Mouse (Mus musculus): ENCODE data around the gene Osbpl3. TPM values are rescaled to one million over a fixed set of nuclear protein-coding genes. Genes with fewer than 3 reads are reported as not detected.

Gene Osbpl3
- total and polyA plus RNA-seq, 2 experiments, result 0.15 to 0.83 TPM

DNA sequence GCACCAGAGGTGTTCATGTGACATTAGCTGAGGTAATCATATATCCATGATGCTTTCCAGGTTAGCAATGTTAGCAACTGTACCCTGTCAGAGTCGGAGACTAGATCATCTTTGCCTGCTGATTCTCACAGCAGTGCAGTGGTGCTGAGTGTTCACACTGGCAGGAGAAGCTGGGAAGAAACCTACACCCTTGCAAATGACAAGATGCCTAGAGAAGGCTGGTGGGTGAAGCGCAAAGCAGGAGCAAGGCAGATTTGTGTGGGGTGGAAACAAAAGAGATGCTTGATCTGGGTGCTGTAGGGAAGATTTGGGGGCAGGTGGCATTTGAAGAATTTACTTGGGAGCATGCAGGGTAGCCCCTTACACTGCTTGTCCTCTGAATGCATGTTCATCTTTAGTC, 34.5 kb upstream of the Osbpl3 start:
- WGBS, result 83% methylated on average over 2 of the region's 2 CpGs

DNA sequence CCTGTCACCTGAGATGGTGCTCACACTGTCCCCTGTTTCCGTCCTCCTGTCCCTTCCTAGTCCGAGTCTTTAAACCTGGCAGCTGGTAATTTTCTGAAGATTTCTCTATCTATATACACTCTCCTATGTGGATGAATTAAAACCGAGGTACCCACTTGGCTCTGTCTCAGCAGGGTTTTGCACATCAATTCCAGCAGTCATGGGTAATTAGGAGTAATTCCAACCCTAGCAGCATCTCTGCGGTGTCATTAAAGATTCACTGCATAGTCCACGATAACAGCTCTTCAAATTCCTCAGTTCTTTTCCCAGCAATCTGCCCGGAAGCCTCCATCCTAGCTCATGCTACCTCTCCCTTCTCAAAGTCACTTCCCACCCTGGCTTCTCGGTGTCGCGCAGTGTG, 33.4 kb upstream of the Osbpl3 start:
- H3K4me3 ChIP-seq (ENCODE audit: insufficient read depth, low read depth, low read length), result no peak overlapping the region
- WGBS, result 69% methylated on average over 9 of the region's 9 CpGs

More for the DNA sequence above, 34.5 kb upstream of the Osbpl3 start:
- no peak overlapping the region for H3K9ac ChIP-seq (ENCODE audit: low read depth, low read length)
- no peak overlapping the region for H3K27ac ChIP-seq (replicated peaks; ENCODE audit: insufficient read depth, low read depth, low read length)
- H3K79me2 ChIP-seq (ENCODE audit: control insufficient read depth, insufficient read depth, low read length), result no peaks in the 10 kb centered on the region
- no peak for DNase-seq (ENCODE audit: extremely low read depth, low read depth, low spot score)
- H3K27me3 ChIP-seq (ENCODE audit: control insufficient read depth, insufficient read depth, low read length), result no peaks in the 10 kb centered on the region
- H3K4me3 ChIP-seq (ENCODE audit: insufficient read depth, low read depth, low read length), result no peak overlapping the region
- TF ChIP-seq POLR2A (IDR thresholded peaks at IDR 0.05; ENCODE audit: extremely low read depth, insufficient read depth, low read length), result no peak
- no peak for TF ChIP-seq CTCF (IDR thresholded peaks at IDR 0.05; ENCODE audit: low read depth, low read length)
- H3K4me1 ChIP-seq (ENCODE audit: control insufficient read depth, insufficient read depth, low read length), result no peaks in the 10 kb centered on the region
- H3K36me3 ChIP-seq (ENCODE audit: control insufficient read depth, insufficient read depth, low read length), result no peaks in the 10 kb centered on the region

DNA sequence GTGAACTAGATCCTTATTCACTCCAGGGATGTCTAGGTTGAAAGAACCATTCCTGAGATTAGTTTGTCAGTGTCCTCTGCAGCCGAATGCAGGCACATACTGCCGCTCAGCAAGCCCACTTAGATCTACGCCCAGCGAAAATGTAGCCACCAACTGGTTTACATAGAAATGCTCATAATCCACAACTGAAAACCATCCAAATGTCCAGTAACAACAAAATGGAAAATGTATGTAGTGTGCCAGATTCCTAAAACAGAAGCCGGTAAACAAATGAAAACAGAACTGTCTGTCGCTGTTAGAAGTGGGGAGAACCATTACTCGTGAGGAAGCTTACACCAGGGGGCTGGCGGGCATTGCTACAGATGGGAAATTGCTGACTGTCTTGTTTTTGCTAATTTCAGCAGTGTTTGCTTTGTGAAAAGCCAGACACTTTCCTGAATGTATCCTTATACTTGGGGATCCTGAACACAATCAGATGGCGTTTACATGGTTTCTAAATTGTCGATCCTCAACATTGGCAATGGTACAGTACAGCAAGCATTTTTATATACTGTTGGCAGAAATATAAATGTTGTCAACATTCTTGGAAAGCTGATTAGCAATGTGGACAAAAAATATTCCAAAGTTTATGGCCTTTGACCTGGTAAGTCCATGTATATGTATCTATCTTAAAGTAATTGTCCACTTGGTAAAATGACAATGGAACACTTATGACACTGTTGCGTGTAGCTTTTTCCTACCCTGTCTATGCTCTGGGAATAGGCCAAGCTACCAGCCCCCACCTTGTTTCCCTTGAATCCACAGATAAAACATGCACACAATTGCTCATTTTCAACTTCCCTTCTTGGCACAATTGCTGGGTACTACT, 30.3 kb upstream of the Osbpl3 start:
- H3K9ac ChIP-seq (ENCODE audit: low read depth, low read length), result no peak overlapping the region
- WGBS, result 88% methylated on average over 11 of the region's 11 CpGs
- H3K4me1 ChIP-seq (ENCODE audit: control insufficient read depth, insufficient read depth, low read length), result no peaks in the 10 kb centered on the region
- TF ChIP-seq POLR2A (IDR thresholded peaks at IDR 0.05; ENCODE audit: extremely low read depth, insufficient read depth, low read length), result no peak
- TF ChIP-seq CTCF (IDR thresholded peaks at IDR 0.05; ENCODE audit: low read depth, low read length), result no peak
- H3K27me3 ChIP-seq (ENCODE audit: control insufficient read depth, insufficient read depth, low read length), result no peaks in the 10 kb centered on the region
- H3K36me3 ChIP-seq (ENCODE audit: control insufficient read depth, insufficient read depth, low read length), result no peaks in the 10 kb centered on the region
- no peaks in the 10 kb centered on the region for H3K79me2 ChIP-seq (ENCODE audit: control insufficient read depth, insufficient read depth, low read length)
- no peak overlapping the region for H3K27ac ChIP-seq (replicated peaks; ENCODE audit: insufficient read depth, low read depth, low read length)
- no peak for DNase-seq (ENCODE audit: extremely low read depth, low read depth, low spot score)
- H3K4me3 ChIP-seq (ENCODE audit: insufficient read depth, low read depth, low read length), result no peak overlapping the region

More for the DNA sequence above, 33.4 kb upstream of the Osbpl3 start:
- no peak for DNase-seq (ENCODE audit: extremely low read depth, low read depth, low spot score)
- TF ChIP-seq CTCF (IDR thresholded peaks at IDR 0.05; ENCODE audit: low read depth, low read length), result no peak
- no peak for TF ChIP-seq POLR2A (IDR thresholded peaks at IDR 0.05; ENCODE audit: extremely low read depth, insufficient read depth, low read length)
- no peak overlapping the region for H3K9ac ChIP-seq (ENCODE audit: low read depth, low read length)
- H3K4me1 ChIP-seq (ENCODE audit: control insufficient read depth, insufficient read depth, low read length), result no peaks in the 10 kb centered on the region
- H3K36me3 ChIP-seq (ENCODE audit: control insufficient read depth, insufficient read depth, low read length), result no peaks in the 10 kb centered on the region
- H3K79me2 ChIP-seq (ENCODE audit: control insufficient read depth, insufficient read depth, low read length), result no peaks in the 10 kb centered on the region
- no peak overlapping the region for H3K27ac ChIP-seq (replicated peaks; ENCODE audit: insufficient read depth, low read depth, low read length)
- H3K27me3 ChIP-seq (ENCODE audit: control insufficient read depth, insufficient read depth, low read length), result no peaks in the 10 kb centered on the region

DNA sequence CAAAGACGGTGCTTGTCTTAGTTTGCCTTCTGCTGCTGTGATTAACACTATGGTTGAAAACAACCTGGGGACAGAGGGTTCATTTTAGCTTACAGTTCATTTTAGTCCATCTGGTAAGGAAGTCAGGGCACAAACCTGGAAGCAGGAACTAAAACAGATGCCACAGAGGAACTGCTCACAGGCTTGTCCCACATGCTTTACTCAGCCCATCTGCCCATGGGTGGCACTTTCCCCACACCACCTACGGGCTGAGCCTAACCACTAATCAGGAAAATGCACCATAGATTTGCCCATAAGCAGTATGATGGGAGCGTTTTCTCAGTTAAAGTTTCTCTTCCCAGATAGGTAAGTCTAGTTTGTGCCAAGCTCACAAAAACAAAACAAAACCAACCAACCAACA, 27.4 kb upstream of the Osbpl3 start:
- WGBS, result 89% methylated on average over 3 of the region's 3 CpGs
- TF ChIP-seq POLR2A (IDR thresholded peaks at IDR 0.05; ENCODE audit: extremely low read depth, insufficient read depth, low read length), result no peak
- no peak for TF ChIP-seq CTCF (IDR thresholded peaks at IDR 0.05; ENCODE audit: low read depth, low read length)
- Histone ChIP-seq H3K79me2 (ENCODE audit: control insufficient read depth, insufficient read depth, low read length) (no peaks in the 10 kb centered on the region), H3K27me3 (ENCODE audit: control insufficient read depth, insufficient read depth, low read length) (no peaks in the 10 kb centered on the region), H3K27ac (replicated peaks; ENCODE audit: insufficient read depth, low read depth, low read length) (no peak overlapping the region), H3K9ac (ENCODE audit: low read depth, low read length) (no peak overlapping the region), H3K4me3 (ENCODE audit: insufficient read depth, low read depth, low read length) (no peak overlapping the region), H3K4me1 (ENCODE audit: control insufficient read depth, insufficient read depth, low read length) (no peaks in the 10 kb centered on the region), H3K36me3 (ENCODE audit: control insufficient read depth, insufficient read depth, low read length) (no peaks in the 10 kb centered on the region)
- no peak for DNase-seq (ENCODE audit: extremely low read depth, low read depth, low spot score)

DNA sequence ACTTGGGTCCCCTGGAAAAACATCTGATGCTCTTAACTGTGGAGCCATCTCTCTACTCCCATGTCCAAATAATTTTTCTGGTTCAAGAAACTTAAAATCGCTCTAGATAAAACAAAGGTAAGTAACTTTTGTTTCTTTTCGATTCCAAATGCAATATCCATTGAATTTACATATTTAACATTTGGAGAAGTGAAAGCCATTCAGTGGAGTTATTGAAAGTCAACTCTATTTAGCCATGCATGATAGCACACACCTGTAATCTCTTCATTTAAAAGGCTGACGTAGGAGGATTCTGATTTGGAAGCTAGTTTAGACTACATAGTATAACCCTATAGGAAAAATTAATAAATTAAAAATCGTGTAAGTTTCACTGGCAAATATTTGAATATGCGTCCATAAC, 25.5 kb upstream of the Osbpl3 start:
- WGBS, result 83% methylated on average over 5 of the region's 5 CpGs
- Histone ChIP-seq H3K9ac (ENCODE audit: low read depth, low read length) (no peak overlapping the region), H3K79me2 (ENCODE audit: control insufficient read depth, insufficient read depth, low read length) (no peaks in the 10 kb centered on the region), H3K4me1 (ENCODE audit: control insufficient read depth, insufficient read depth, low read length) (no peaks in the 10 kb centered on the region), H3K36me3 (ENCODE audit: control insufficient read depth, insufficient read depth, low read length) (no peaks in the 10 kb centered on the region), H3K27me3 (ENCODE audit: control insufficient read depth, insufficient read depth, low read length) (0 out of 2 replicates have a peak, but pooled peaks cover 2% of the 10 kb centered on the region), H3K4me3 (ENCODE audit: insufficient read depth, low read depth, low read length) (no peak overlapping the region), H3K27ac (replicated peaks; ENCODE audit: insufficient read depth, low read depth, low read length) (no peak overlapping the region)
- TF ChIP-seq CTCF (IDR thresholded peaks at IDR 0.05; ENCODE audit: low read depth, low read length) (no peak), POLR2A (IDR thresholded peaks at IDR 0.05; ENCODE audit: extremely low read depth, insufficient read depth, low read length) (no peak)
- no peak for DNase-seq (ENCODE audit: extremely low read depth, low read depth, low spot score)

DNA sequence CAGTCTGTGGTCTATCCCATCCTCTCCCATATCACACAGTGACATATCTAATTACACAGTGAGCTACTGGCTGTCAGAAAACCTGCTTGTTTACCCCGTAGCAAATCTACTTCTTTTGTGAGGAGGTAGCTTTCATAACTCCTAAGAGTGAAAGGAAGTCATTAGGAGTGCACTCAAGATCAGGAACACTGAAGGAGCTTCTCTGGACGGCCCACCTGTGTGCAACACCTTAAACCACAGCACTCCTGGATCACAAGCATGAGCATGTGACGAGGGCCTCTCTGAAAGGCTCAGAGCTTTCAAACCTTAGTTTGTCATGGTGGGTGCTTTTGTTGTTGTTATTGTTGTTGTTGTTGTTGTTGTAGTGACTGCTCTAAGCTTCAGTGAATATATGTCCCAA, 10.4 kb upstream of the Osbpl3 start:
- Histone ChIP-seq H3K4me3 (ENCODE audit: insufficient read depth, low read depth, low read length) (no peak overlapping the region), H3K9ac (ENCODE audit: low read depth, low read length) (no peak overlapping the region), H3K79me2 (ENCODE audit: control insufficient read depth, insufficient read depth, low read length) (no peaks in the 10 kb centered on the region), H3K27me3 (ENCODE audit: control insufficient read depth, insufficient read depth, low read length) (no peaks in the 10 kb centered on the region), H3K4me1 (ENCODE audit: control insufficient read depth, insufficient read depth, low read length) (no peaks in the 10 kb centered on the region), H3K27ac (replicated peaks; ENCODE audit: insufficient read depth, low read depth, low read length) (no peak overlapping the region), H3K36me3 (ENCODE audit: control insufficient read depth, insufficient read depth, low read length) (no peaks in the 10 kb centered on the region)
- no peak for DNase-seq (ENCODE audit: extremely low read depth, low read depth, low spot score)
- TF ChIP-seq POLR2A (IDR thresholded peaks at IDR 0.05; ENCODE audit: extremely low read depth, insufficient read depth, low read length) (no peak), CTCF (IDR thresholded peaks at IDR 0.05; ENCODE audit: low read depth, low read length) (no peak)
- 77% methylated on average over 3 of the region's 3 CpGs for WGBS
